Mouse (Mus musculus) layer of hippocampus, adult 6 months (tissue): ENCODE measurements around the gene Dctd. TPM values are rescaled to one million over a fixed set of nuclear protein-coding genes. Genes with fewer than 3 reads are reported as not detected.

ENCODE experiments used
- long read RNA-seq, 2 experiments: library from polyadenylated mRNA; unstranded; transcript quantifications; one replicate each; pipeline ENCODE4 v2.0.0; 2019 to 2020
- polyA plus RNA-seq: library from polyadenylated mRNA; unstranded; fragments of <200 nt; fragmentation: Nextera tagmentation; gene quantifications from 2 replicates; pipeline ENCODE4 v1.2.3, GENCODE M21; 2021

The Dctd gene
- polyA plus RNA-seq, result 4.3 and 5.7 TPM in 2 replicates
- long read RNA-seq, experiment 1, transcript Dctd-203 (6 exons, 2,096 nt), result major isoform, 6 of 8 reads
- long read RNA-seq, experiment 1, partial matches to known transcripts, result 0 of 8 reads
- long read RNA-seq, experiment 1, other reads (novel, unspliced or antisense), result 0 of 8 reads
- long read RNA-seq, experiment 2, transcript Dctd-203 (6 exons, 2,096 nt), result major isoform, 20 of 35 reads
- long read RNA-seq, experiment 2, partial matches to known transcripts, result 5 of 35 reads
- long read RNA-seq, experiment 2, other reads (novel, unspliced or antisense), result 7 of 35 reads

DNA sequence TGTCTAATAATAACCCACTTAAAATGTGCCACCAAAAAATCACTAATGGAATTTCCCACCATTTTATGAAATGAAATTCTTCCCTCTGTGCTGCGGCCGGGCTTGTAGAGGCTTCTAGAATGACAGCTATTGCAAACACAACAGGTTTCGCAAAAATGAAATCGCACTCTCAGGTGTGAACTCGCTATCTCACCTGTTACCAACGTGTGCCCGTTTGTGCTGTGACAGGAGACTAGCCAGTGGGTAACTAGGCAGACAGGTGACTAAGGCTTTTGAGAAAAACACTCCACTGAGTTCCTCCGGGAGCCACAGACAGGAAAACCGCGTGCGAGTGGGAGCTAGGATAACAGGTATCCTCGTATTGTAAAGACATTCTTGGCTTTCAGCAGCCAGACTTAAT, at the start of gene Dctd:
Dctd (plus strand) TSS at position 301 of the 400 bp plus-strand sequence.

Other genes starting within 250 kb of the Dctd start
- gene Wwc2, start 108.2 kb upstream of the Dctd start, polyA plus RNA-seq, result 3.6 and 3.7 TPM in 2 replicates